Mouse (Mus musculus): Measurements from ENCODE around the gene Lin7a.

DNA sequence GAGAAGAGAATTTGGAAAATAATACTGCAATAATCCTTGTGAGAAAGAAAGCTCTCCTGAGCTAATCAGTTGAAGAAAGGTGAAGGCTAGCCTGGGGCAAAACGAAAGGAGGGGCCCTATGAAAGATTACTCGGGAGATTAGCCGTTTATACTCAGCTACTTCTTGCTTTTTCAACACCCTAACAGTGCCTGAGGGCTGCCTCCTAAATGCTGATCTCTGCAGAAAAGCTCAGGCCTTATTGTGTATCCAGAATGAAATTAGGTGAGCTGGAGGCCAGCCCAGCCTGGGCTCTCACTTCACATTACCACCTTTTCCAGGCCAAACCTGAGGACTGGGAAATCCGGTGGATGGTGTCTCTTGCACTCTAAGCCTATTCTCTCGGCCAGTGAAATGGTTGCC lies 165.5 kb downstream of the Lin7a start:
- TF ChIP-seq GATA2 (IDR thresholded peaks at IDR 0.05; ENCODE audit: borderline replicate concordance, low read depth, low read length) (no peak), CTCF (IDR thresholded peaks at IDR 0.05; ENCODE audit: low read depth, low read length) (no peak), TAL1 (conservative IDR thresholded peaks at IDR 0.05; ENCODE audit: low read depth, low read length) (no peak), GATA1 (IDR thresholded peaks at IDR 0.05; ENCODE audit: borderline replicate concordance, low read length) (no peak), POLR2AphosphoS5 (IDR thresholded peaks at IDR 0.05; ENCODE audit: insufficient replicate concordance, low read depth, low read length) (no peak)

Measured in G1E (cell line).